Mouse (Mus musculus) small intestine, adult 2 months (tissue): ENCODE results near the gene Otud7a.

ENCODE experiments used
- CTCF ChIP-seq: fragments of 200-500 bp; IDR thresholded peaks from 2 replicates; pipeline ENCODE4 v1.5.1; 2012; ENCODE audit warnings: low read depth, mild to moderate bottlenecking, control low read depth, inconsistent platforms, low read length, moderate library complexity, mixed read lengths; ENCODE audit not compliant: insufficient replicate concordance, insufficient read length; ENCODE audit errors: extremely low read depth
- POLR2A ChIP-seq: fragments of 200-500 bp; IDR thresholded peaks from 2 replicates; pipeline ENCODE4 v1.6.1; 2012; ENCODE audit warnings: low read depth, mild to moderate bottlenecking, control low read depth, inconsistent platforms, low read length, moderate library complexity

GRCm38 (mm10) chr7:63462684-63463083 lies 18.1 kb downstream of the Otud7a start:
- TF ChIP-seq CTCF (no peak), POLR2A (no peak)
